Mouse (Mus musculus) heart, adult 2 months (tissue): ENCODE results near the gene Sec61a1. TPM values are rescaled to one million over a fixed set of nuclear protein-coding genes. Genes with fewer than 3 reads are reported as not detected.

Source experiments
- DNase-seq, 2 experiments: peaks; one replicate each; pipeline ENCODE4 v3.0.0; 2021
- H3K27ac ChIP-seq: fragments of 200-600 bp; 2 replicates; pipeline ENCODE4 v1.8.1; 2022
- H3K27me3 ChIP-seq: fragments of 200-500 bp; 2 replicates; pipeline ENCODE4 v1.6.1; 2012; ENCODE audit warnings: mild to moderate bottlenecking, low read length, inconsistent platforms, mixed read lengths; ENCODE audit not compliant: control insufficient read depth, insufficient read depth
- H3K36me3 ChIP-seq: fragments of 200-500 bp; 2 replicates; pipeline ENCODE4 v1.6.1; 2012; ENCODE audit warnings: low read length, inconsistent platforms; ENCODE audit not compliant: control insufficient read depth, insufficient read depth
- H3K4me1 ChIP-seq: fragments of 200-500 bp; 2 replicates; pipeline ENCODE4 v1.6.1; 2011; ENCODE audit warnings: low read length; ENCODE audit not compliant: control insufficient read depth, insufficient read depth
- H3K4me3 ChIP-seq: fragments of 200-600 bp; 2 replicates; pipeline ENCODE4 v1.8.1; 2022
- H3K79me2 ChIP-seq: fragments of 200-500 bp; replicated peaks from 2 replicates; pipeline ENCODE4 v1.6.1; 2012; ENCODE audit warnings: mild to moderate bottlenecking, inconsistent platforms, low read length, moderate library complexity, mixed read lengths; ENCODE audit not compliant: control insufficient read depth, insufficient read depth
- H3K9ac ChIP-seq: fragments of 200-500 bp; 2 replicates; pipeline ENCODE4 v1.6.1; 2012; ENCODE audit warnings: low read depth, mild to moderate bottlenecking, control low read depth, inconsistent platforms, low read length, mixed read lengths
- CTCF ChIP-seq: fragments of 200-600 bp; IDR thresholded peaks from 2 replicates; pipeline ENCODE4 v1.8.1; 2022; ENCODE audit warnings: antibody characterized with exemption, mild to moderate bottlenecking, moderate library complexity
- EP300 ChIP-seq: fragments of 200-500 bp; IDR thresholded peaks from 2 replicates; pipeline ENCODE4 v1.6.1; 2011; ENCODE audit warnings: low read depth, low read length, control low read depth; ENCODE audit not compliant: insufficient read depth
- POLR2A ChIP-seq: fragments of 200-500 bp; IDR thresholded peaks from 2 replicates; pipeline ENCODE4 v1.6.1; 2011; ENCODE audit warnings: mild to moderate bottlenecking, low read depth, low read length, control low read depth; ENCODE audit not compliant: insufficient read depth
- WGBS: fragments of 180-500 bp; shearing (Covaris S2); methylation state at CpG from one replicate; pipeline ENCODE4 v1.1.7; 2018; 5-methylcytosine and 5-hydroxymethylcytosine counted together
- intact Hi-C: fragments of 180-260 bp; cut with DNase I; formaldehyde crosslinking; loops from one replicate; pipeline ENCODE4 v1.15.1; 2025
- long read RNA-seq: library from polyadenylated mRNA; stranded (forward); transcript quantifications from one replicate; pipeline ENCODE4 v2.0.0, GENCODE M21; 2021
- polyA plus RNA-seq: library from polyadenylated mRNA; depleted of rRNA; stranded (reverse); fragments of >200 nt; gene quantifications from 2 replicates; pipeline ENCODE4 v1.2.3, GENCODE M21; 2012; rRNA removed
- total RNA-seq, 2 experiments: library from RNA; stranded (reverse); gene quantifications; 2 replicates each; pipeline ENCODE4 v1.2.3; 2021

Sec61a1 gene
- total RNA-seq (10 to 100 TPM; 40.4 to 44.5 TPM), polyA plus RNA-seq (63.0 and 79.2 TPM in 2 replicates)
- long read RNA-seq, transcript Sec61a1-201 (12 exons, 3,172 nt): major isoform, 12 of 16 reads
- long read RNA-seq, partial matches to known transcripts: 2 of 16 reads
- long read RNA-seq, other reads (novel, unspliced or antisense): 2 of 16 reads

DNA sequence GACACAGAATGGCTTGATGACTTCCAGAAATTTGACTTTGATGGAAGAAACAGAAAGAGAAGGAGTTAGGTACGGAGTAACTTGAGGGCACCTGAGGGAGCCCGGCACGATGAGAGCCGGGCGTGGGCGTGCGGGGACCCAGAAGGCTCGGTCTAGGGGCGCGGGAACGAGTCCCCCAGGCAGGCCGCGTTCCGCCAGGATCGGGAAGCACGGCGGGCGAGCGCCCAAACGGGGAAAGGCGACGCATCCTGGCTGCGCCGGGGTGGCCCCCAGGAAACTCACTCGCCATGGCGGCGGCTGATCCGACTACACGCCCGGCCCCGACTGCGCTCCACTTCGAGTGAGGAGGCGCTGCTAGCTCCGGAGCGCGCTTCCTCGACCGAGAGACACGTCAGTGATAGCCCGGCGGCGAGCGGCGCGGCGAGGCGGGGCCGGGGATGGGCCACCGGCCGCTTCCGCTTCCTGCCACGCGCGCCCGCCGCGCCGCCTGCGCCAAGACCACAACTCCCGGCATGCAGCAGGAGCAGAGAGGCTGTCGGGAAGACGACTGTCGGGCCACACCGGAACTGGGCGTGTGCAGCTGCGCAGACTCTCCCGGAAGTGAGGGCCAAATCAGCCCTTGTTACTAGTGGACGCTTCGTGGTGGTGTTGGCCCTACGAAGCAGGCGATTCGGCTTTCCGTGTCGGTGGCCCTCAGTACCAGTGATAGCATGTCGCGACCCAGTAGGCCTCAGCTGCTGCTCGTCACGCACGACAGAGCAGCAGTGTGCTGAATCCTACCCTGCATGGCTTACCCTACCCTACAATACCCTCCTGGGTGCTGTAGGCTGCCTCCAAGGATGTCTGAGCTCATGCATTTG lies at the start of gene Sec61a1:
Sec61a1 (minus strand) TSS at position 502 of the 860 bp plus-strand sequence.
- Histone ChIP-seq H3K27ac (peak within 1 kb of the TSS; percentile 97), H3K9ac (peak within 1 kb of the TSS; percentile 81), H3K4me1 (peaks cover 3% of the 10 kb centered on the region), H3K79me2 (peaks cover 2% of the 10 kb centered on the region; the same call in 1 of the 2 replicates), H3K27me3 (no peaks in the 10 kb centered on the region), H3K36me3 (no peaks in the 10 kb centered on the region; the same call in 1 of the 2 replicates), H3K4me3 (peak within 1 kb of the TSS; percentile 93)
- DNase-seq: peak; percentile 96 to 97
- under 1% methylated on average over 79 of the region's 80 CpGs for WGBS
- TF ChIP-seq EP300: peak; percentile 77; the same call in 1 of the 2 replicates
- peak; percentile 99 for TF ChIP-seq POLR2A
- peak; percentile 33 for TF ChIP-seq CTCF
- intact Hi-C loops: loop anchor here (5.0 kb wide), 1 partner anchor 51 kb away; the partner anchor contains the start of gene Ruvbl1

DNA sequence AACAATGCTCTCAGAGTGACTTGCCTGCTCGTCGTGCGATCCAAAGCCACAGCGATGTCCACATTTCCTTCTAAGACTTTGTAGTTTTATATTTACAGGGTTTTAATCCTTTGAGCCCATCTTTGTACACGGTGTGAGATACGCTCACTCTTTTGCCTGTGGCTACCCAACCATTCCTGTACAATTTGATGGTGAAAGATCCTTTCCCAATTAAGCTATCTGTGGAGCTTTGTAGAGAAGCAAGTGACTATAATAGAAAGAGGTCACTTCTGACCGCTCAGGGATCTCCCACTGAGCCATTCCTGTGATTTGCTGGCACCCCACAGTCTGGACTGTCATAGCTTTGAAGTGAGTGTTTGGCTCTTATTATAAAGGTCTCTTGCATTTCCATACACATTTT lies 48.0 kb upstream of the Sec61a1 start:
- no peak overlapping the region for H3K9ac ChIP-seq
- no peaks in the 10 kb centered on the region for H3K4me1 ChIP-seq
- H3K27me3 ChIP-seq: no peaks in the 10 kb centered on the region
- intact Hi-C loops: no loop called here
- WGBS: 51% methylated on average over 7 of the region's 7 CpGs
- TF ChIP-seq EP300: no peak
- TF ChIP-seq POLR2A: no peak
- TF ChIP-seq CTCF: no peak
- no peak overlapping the region for H3K4me3 ChIP-seq
- no peaks in the 10 kb centered on the region for H3K36me3 ChIP-seq
- no peak for DNase-seq
- no peaks in the 10 kb centered on the region for H3K79me2 ChIP-seq
- H3K27ac ChIP-seq: no peak overlapping the region

DNA sequence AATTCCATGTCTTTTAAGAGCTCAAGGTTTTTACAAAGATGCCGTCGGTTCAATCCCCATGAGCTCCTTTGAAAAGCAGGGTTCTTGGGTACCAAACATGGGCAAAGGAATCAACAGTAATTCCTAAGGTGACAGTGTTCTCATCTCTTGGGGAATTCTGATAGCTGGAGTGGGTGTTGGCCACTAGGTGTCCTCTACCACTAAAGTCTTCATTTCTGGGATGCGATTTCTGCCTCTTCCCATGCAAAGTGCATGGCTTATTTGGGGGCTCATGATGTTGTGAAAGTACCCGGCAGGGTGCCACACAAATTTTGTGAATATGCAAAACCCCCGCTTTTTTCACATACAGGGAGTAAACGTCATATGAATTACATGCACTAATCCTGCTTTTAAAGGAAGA lies 46.3 kb upstream of the Sec61a1 start:
- H3K79me2 ChIP-seq: no peaks in the 10 kb centered on the region
- DNase-seq: no peak
- intact Hi-C loops: no loop called here
- no peak overlapping the region for H3K4me3 ChIP-seq
- H3K36me3 ChIP-seq: no peaks in the 10 kb centered on the region
- H3K27ac ChIP-seq: no peak overlapping the region
- TF ChIP-seq CTCF (peak; percentile 74), EP300 (no peak), POLR2A (no peak)
- no peak overlapping the region for H3K9ac ChIP-seq
- H3K4me1 ChIP-seq: no peaks in the 10 kb centered on the region
- 24% methylated on average over 6 of the region's 6 CpGs for WGBS
- no peaks in the 10 kb centered on the region for H3K27me3 ChIP-seq

DNA sequence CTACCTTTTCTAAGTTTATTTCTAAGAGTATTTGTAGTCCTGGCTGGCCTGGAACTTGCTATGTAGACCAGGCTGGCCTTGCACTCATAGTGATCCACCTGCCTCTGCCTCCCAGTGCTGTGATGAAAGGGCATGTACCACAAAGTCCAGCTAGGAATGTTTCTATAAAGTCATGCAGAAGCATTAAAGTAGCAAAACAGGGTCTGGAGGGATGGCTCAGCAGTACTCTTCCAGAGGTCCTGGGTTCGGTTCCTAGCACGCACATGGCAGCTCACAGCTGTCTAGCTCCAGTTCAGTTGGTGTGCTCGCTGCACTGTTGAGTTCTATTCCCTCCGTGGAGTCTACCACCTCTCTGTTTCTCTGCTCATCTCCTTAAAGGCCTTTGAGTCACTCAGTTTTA lies 41.5 kb upstream of the Sec61a1 start:
- whole genome bisulfite sequencing: 85% methylated on average over 4 of the region's 4 CpGs
- Histone ChIP-seq H3K4me1 (no peaks in the 10 kb centered on the region), H3K4me3 (no peak overlapping the region), H3K79me2 (no peaks in the 10 kb centered on the region), H3K27me3 (no peaks in the 10 kb centered on the region), H3K9ac (no peak overlapping the region), H3K27ac (no peak overlapping the region), H3K36me3 (no peaks in the 10 kb centered on the region)
- no peak for TF ChIP-seq CTCF
- TF ChIP-seq EP300: no peak
- no peak for TF ChIP-seq POLR2A
- intact Hi-C loops: no loop called here
- DNase-seq: no peak

DNA sequence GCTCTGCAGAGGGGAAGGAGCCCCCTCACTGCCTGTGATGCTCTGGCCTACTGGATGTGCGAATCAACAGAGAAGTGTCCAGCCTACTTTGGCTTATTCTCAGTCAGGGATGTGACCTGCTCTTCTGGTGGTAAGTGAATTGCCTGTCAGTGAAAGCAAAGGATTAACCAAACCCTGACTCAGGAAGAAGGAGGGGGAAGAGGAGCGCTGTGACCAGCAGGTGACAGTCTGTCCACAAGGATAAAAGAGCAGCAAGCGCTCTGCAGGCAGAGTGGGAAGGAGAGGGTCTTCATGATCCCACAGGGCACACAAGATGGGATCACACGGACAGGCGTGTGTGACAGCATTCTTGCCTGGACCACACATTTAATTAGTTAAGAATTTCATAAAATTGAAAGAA lies 41.0 kb upstream of the Sec61a1 start:
- H3K27ac ChIP-seq: no peak overlapping the region
- DNase-seq: no peak
- intact Hi-C loops: no loop called here
- H3K4me1 ChIP-seq: no peaks in the 10 kb centered on the region
- H3K4me3 ChIP-seq: no peak overlapping the region
- no peaks in the 10 kb centered on the region for H3K79me2 ChIP-seq
- 64% methylated on average over 5 of the region's 5 CpGs for WGBS
- no peaks in the 10 kb centered on the region for H3K27me3 ChIP-seq
- no peak overlapping the region for H3K9ac ChIP-seq
- TF ChIP-seq CTCF: peak; percentile 40
- TF ChIP-seq EP300: no peak
- H3K36me3 ChIP-seq: no peaks in the 10 kb centered on the region

DNA sequence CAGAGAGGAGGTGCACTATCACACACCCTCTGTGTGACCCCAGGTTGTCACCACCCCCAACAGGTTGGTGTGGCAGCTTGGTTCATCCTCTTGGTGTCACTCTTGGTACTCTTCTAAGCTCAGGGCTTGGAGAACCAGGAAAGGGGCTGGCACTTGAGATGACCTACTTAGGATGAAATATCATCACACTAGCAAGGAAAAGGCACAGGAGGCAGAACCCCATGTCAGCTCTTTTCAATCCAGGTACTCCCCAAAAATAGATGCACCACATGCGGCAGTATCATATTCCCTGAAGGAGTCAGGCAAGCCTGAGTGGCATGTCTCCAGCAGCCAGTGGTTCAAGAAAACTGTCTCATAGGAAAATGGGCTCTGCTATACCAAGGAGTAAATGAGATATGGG lies 39.4 kb upstream of the Sec61a1 start:
- Histone ChIP-seq H3K4me1 (no peaks in the 10 kb centered on the region), H3K36me3 (no peaks in the 10 kb centered on the region), H3K27ac (no peak overlapping the region), H3K4me3 (no peak overlapping the region), H3K79me2 (no peaks in the 10 kb centered on the region), H3K27me3 (no peaks in the 10 kb centered on the region), H3K9ac (no peak overlapping the region)
- DNase-seq: no peak
- TF ChIP-seq CTCF (peak; percentile 46), EP300 (no peak)
- intact Hi-C loops: no loop called here
- 40% methylated on average over 1 of the region's 1 CpGs for WGBS
